Mouse (Mus musculus): ENCODE measurements around the gene Arhgap6.

DNA sequence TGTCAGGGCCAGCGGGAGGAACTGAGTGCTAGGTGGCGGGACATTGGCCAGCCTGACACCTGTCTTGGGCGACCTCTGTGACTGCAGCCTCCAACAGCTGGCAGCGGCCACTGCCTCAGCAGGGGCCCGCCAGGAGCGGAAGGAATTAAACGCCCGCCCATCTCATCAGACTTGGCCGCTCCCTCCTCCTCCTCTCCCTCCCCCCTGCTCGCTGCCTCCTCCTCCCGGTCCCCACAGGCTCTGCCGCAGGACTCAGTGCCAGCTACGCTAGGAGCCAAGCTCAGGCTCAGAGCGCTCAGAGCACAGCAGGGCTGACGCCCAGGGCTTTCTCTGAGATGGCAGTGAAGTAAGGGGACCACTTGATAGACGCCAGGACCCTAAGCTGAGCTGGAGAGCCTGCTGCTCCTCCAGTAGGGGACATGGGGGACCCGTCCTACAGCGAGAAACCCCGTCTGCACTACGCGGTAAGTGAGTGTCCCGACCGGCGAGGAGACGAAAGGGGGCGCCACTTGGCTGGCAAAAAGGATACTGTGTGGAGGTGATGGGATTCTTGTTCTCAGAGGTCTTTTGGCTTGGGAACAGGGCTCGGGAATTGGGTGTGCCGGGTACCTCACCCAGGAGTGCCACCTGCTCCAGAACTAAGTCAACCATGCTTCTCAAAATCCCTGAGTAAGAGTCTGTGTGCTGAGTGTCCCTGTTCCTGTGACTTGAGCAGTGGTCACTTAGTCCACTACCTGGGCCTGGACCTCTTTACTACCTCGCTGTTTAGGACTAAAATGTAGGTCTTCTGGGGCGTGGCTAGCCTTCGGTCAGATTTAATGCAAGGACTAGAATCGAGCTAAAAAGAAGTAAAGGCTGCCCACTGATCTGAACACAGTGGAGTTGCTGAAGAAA is 241.8 kb downstream of the Arhgap6 start:
- no peak for TF ChIP-seq CHD2 (IDR thresholded peaks at IDR 0.05; ENCODE audit: low read depth, low read length)
- no peak for TF ChIP-seq ZNF384 (IDR thresholded peaks at IDR 0.05; ENCODE audit: low read depth, low read length)
- no peak for TF ChIP-seq ZC3H11A (IDR thresholded peaks at IDR 0.05; ENCODE audit: borderline replicate concordance, low read depth, low read length)
- no peak for TF ChIP-seq MAFK (IDR thresholded peaks at IDR 0.05; ENCODE audit: insufficient read depth, low read depth, low read length)
